Mouse (Mus musculus) limb, embryonic 15.5 days (tissue): ENCODE measurements around the gene Tmem259. TPM values are rescaled to one million over a fixed set of nuclear protein-coding genes. Genes with fewer than 3 reads are reported as not detected.
A peak's percentile ranks its signal among the peaks of the same experiment; 100 is the strongest.

Source experiments
- ATAC-seq: fragments of 200-750 bp; cut with Nextera tagmentation; 2 replicates; pipeline ENCODE4 v1.8.0; 2017; ENCODE audit warnings: low read depth, moderate TSS enrichment; ENCODE audit not compliant: insufficient number of reproducible peaks, low FRiP score, low TSS enrichment
- H3K27ac ChIP-seq: fragments of 300-500 bp; sonication (generic); 2 replicates; pipeline ENCODE4 v1.5.1; 2015; ENCODE audit warnings: moderate library complexity, mild to moderate bottlenecking, inconsistent platforms
- H3K27me3 ChIP-seq: fragments of 300-500 bp; sonication (generic); 2 replicates; pipeline ENCODE4 v1.6.1; 2015; ENCODE audit warnings: inconsistent platforms
- H3K36me3 ChIP-seq: fragments of 300-500 bp; sonication (generic); 2 replicates; pipeline ENCODE4 v1.6.1; 2015; ENCODE audit warnings: inconsistent platforms
- H3K4me1 ChIP-seq: fragments of 300-500 bp; sonication (generic); 2 replicates; pipeline ENCODE4 v1.6.1; 2015; ENCODE audit warnings: inconsistent platforms
- H3K4me2 ChIP-seq: fragments of 300-500 bp; sonication (generic); 2 replicates; pipeline ENCODE4 v1.6.1; 2015; ENCODE audit warnings: mild to moderate bottlenecking, inconsistent platforms
- H3K4me3 ChIP-seq: fragments of 300-500 bp; sonication (generic); 2 replicates; pipeline ENCODE4 v1.5.1; 2015; ENCODE audit warnings: mild to moderate bottlenecking, inconsistent platforms
- H3K9ac ChIP-seq: fragments of 300-500 bp; sonication (generic); 2 replicates; pipeline ENCODE4 v1.6.1; 2015; ENCODE audit warnings: inconsistent platforms
- H3K9me3 ChIP-seq: fragments of 300-500 bp; sonication (generic); 2 replicates; pipeline ENCODE4 v1.6.1; 2016; ENCODE audit warnings: inconsistent platforms
- WGBS: fragments of 180-500 bp; shearing (Covaris S2); methylation state at CpG from one replicate; pipeline ENCODE4 v1.1.7; 2015; 5-methylcytosine and 5-hydroxymethylcytosine counted together
- polyA plus RNA-seq: library from polyadenylated mRNA; unstranded; fragments of >200 nt; fragmentation: Nextera tagmentation; extraction: Ambion mirVana; gene quantifications from 2 replicates; pipeline ENCODE4 v1.2.1, GENCODE M21; 2015

Tmem259 gene
- polyA plus RNA-seq, 1 experiment from 2014 or later = 20.1 TPM

DNA sequence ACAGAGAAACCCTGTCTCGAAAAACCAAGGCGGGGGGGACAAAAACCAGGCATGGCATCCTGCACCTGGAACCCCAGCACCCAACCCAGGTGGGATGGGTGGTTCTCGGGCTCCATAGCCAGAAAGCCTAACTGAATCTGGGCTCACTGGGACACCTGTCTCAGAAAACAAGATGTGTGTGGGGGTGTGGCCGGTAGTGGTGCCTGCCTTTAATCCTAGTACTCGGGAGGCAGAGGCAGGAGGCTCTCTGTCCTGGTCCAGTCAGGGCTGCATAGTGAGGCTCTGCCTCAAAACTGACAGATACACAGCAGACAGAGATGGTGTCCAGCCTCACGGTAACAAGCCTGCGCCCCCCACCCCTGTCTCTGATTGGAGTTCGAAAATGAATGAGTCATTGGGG lies 38.7 kb upstream of the Tmem259 start:
- WGBS = 93% methylated on average over 8 of the region's 8 CpGs
- no peak overlapping the region for H3K27ac ChIP-seq

DNA sequence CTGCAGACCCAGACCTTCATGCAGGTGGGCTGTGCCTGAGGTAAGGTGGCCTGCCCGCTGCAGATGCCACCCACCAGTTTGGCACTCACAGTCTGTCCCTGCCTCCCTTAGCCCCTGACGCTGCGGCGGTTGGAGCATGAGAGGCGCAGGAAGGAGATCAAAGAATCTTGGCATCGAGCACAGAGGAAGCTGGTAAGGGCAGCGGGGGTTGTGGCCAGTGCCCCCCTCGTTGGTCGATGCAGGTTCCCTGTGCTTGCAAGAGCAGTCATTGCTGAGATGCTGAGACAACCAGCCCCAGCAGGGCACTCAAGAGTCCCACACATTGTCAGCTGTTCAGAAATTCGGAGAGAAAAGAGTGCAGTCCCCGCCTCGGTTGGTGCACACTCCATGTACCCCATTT lies 38.0 kb upstream of the Tmem259 start:
- Histone ChIP-seq H3K27me3 (no peaks in the 10 kb centered on the region; the same call in 1 of the 2 replicates), H3K36me3 (no peaks in the 10 kb centered on the region), H3K4me1 (peaks cover 29% of the 10 kb centered on the region), H3K9me3 (no peaks in the 10 kb centered on the region), H3K9ac (no peak overlapping the region), H3K4me2 (no peak overlapping the region), H3K27ac (no peak overlapping the region), H3K4me3 (no peak overlapping the region)
- no peak for ATAC-seq
- WGBS = 90% methylated on average over 12 of the region's 12 CpGs

More for the DNA sequence above, 38.7 kb upstream of the Tmem259 start:
- H3K9ac ChIP-seq = no peak overlapping the region
- H3K36me3 ChIP-seq = no peaks in the 10 kb centered on the region
- ATAC-seq = no peak
- H3K9me3 ChIP-seq = no peaks in the 10 kb centered on the region
- H3K27me3 ChIP-seq = no peaks in the 10 kb centered on the region; the same call in 1 of the 2 replicates
- peaks cover 29% of the 10 kb centered on the region for H3K4me1 ChIP-seq
- no peak overlapping the region for H3K4me3 ChIP-seq
- H3K4me2 ChIP-seq = no peak overlapping the region

DNA sequence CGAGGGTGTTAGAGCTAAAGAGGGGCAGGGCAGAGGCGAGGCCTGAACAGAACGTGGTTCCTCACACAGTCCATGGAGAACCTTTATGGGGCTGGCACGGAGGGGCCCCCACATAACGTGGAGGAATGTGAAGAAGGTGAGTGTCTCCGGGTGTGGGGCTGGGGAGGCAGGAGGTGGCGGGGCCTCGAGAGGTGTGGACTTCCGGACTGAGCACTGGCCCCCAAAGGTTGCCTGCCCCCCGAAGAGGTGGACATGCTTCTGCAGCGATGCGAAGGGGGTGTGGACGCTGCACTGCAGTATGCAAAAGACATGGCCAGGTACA lies 37.2 kb upstream of the Tmem259 start:
- no peak for ATAC-seq

DNA sequence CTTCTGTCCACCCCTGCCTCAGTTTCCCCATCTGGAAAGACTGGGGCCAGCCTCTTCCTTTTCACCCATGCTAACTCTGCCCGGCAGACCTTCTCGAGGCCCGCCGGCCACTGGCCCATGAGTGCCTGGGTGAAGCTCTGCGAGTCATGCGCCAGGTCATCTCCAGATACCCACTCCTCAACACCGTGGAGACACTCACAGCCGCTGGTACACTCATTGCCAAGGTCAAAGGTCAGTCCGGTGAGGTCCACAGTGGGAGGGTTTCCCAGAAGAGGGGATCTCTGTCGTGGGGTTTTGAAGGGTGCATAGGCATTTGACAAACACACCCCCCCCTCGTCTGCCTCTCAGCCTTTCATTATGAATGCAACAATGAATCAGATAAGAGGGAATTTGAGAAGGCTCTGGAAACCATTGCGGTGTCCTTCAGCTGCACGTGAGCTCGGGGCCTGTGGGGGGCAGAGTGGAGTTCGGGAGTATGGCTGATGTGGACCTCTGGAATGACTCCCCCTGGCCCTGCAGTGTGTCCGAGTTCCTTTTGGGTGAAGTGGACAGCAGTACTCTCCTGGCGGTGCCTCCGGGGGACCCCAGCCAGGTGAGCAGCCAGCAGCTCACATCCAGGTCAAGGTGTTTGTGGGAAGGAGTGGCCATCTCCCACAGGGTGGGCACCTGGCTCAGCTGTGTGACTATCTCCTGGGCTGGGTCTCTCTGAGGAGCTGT lies 36.6 kb upstream of the Tmem259 start:
- Histone ChIP-seq H3K4me3 (no peak overlapping the region), H3K4me2 (no peak overlapping the region), H3K9me3 (no peaks in the 10 kb centered on the region), H3K9ac (no peak overlapping the region), H3K27ac (no peak overlapping the region), H3K36me3 (no peaks in the 10 kb centered on the region), H3K27me3 (peaks cover 12% of the 10 kb centered on the region), H3K4me1 (peaks cover 29% of the 10 kb centered on the region)
- ATAC-seq = no peak
- 85% methylated on average over 18 of the region's 18 CpGs for WGBS

More for the DNA sequence above, 37.2 kb upstream of the Tmem259 start:
- no peak overlapping the region for H3K9ac ChIP-seq
- no peak overlapping the region for H3K4me2 ChIP-seq
- 87% methylated on average over 13 of the region's 13 CpGs for WGBS
- H3K27me3 ChIP-seq = peaks cover 7% of the 10 kb centered on the region
- no peak overlapping the region for H3K27ac ChIP-seq
- peaks cover 29% of the 10 kb centered on the region for H3K4me1 ChIP-seq
- H3K36me3 ChIP-seq = no peaks in the 10 kb centered on the region
- H3K9me3 ChIP-seq = no peaks in the 10 kb centered on the region
- no peak overlapping the region for H3K4me3 ChIP-seq

DNA sequence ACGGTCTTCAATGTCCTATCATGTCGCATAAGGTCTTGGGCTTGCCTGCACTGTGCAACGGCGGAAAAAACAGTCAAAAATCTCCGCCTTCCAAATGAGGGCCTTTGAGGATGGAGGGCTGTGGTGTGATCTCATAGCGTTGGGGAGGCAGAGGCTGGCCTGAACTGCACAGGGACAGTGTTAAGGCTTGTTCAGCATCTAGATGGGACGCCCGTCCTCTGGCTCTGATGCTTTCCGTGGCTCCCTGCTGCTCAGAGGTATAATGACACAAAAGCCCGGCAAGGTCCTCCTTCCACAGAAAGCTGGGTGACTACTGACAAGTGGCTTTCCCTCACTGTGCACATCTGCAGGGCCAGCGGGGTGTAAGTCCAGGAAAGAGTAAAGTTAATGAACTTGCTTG lies 36.1 kb upstream of the Tmem259 start:
- H3K9ac ChIP-seq = 0 out of 2 replicates have a peak overlapping the region, but pooled peaks have one; percentile 18
- peaks cover 29% of the 10 kb centered on the region for H3K4me1 ChIP-seq
- no peaks in the 10 kb centered on the region for H3K36me3 ChIP-seq
- H3K9me3 ChIP-seq = no peaks in the 10 kb centered on the region
- H3K27me3 ChIP-seq = peaks cover 17% of the 10 kb centered on the region
- H3K27ac ChIP-seq = no peak overlapping the region
- H3K4me2 ChIP-seq = peak overlapping the region; percentile 37
- 28% methylated on average over 11 of the region's 11 CpGs for WGBS
- no peak for ATAC-seq
- peak overlapping the region; percentile 21; the same call in 1 of the 2 replicates for H3K4me3 ChIP-seq

DNA sequence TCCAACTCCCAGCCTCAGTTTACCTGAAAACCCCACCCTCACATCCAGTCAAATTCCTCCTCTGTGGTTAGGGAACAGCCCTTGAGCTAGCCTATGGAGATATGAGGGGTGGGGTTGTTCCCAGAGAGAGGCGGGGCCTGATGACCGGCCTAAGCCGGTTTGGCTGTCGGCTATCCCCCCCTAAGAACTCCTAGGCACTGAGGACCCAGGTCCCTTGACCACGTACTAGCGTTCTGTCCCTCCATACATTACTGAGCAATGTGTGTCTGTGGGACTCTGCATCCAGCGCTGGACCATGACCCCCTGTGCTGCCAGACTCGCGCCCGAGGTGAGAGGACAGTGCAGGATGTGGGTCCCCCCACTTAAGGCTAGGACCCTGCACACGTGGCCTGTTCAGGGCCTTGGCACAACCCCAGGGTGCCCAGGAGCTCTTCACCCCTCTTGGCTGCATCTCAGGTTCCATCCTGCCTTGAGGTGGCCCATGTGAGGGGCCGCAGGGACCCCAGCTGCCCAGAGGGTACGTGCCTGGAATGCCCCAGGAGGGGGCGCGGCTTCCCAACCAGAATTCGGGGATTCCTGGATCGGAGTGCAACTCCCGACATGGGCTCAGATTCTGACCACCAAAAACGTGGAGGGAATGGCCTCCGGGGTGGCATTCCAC lies 35.5 kb upstream of the Tmem259 start:
- H3K4me1 ChIP-seq = peaks cover 30% of the 10 kb centered on the region
- H3K4me2 ChIP-seq = peak overlapping the region; percentile 37
- H3K36me3 ChIP-seq = no peaks in the 10 kb centered on the region
- peaks cover 23% of the 10 kb centered on the region for H3K27me3 ChIP-seq
- 0 out of 2 replicates have a peak overlapping the region, but pooled peaks have one; percentile 18 for H3K9ac ChIP-seq
- WGBS = 9% methylated on average over 20 of the region's 20 CpGs
- ATAC-seq = 0 out of 2 replicates have a peak, but pooled peaks have one; percentile 15
- H3K4me3 ChIP-seq = peak overlapping the region; percentile 21
- H3K9me3 ChIP-seq = no peaks in the 10 kb centered on the region
- no peak overlapping the region; the same call in 1 of the 2 replicates for H3K27ac ChIP-seq

DNA sequence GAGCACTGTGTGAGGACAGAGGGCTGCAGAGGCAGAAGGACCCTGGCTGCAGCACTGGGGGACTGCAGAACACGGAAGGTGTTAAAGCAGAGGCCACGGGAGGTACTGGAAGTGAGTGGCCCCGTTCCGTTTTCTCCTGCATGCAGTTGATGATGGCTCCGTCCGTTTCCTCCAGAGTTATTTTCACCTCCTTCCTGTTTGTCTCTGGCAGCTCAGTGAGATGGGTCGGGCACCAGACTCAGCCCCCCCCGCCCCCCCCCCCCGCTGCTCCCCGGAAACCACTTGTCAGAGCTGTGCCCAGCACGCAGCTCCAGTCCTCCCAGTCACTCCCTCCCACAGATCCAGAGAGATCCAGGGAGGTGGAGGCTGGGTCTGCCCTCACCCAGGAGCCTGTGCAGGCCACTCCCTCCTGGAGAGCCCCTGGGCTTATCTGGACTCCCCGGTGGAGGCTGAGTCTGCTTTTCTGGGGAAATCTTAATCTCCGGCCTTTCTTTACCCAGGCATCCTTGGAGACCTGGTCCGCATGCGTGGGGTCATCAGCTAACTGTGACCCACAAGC lies 34.7 kb upstream of the Tmem259 start:
- 7% methylated on average over 15 of the region's 15 CpGs for WGBS
- no peaks in the 10 kb centered on the region for H3K36me3 ChIP-seq
- H3K27ac ChIP-seq = no peak overlapping the region
- no peak overlapping the region for H3K4me2 ChIP-seq
- no peak overlapping the region for H3K4me3 ChIP-seq
- no peak overlapping the region for H3K9ac ChIP-seq
- H3K27me3 ChIP-seq = peaks cover 31% of the 10 kb centered on the region
- H3K4me1 ChIP-seq = peaks cover 30% of the 10 kb centered on the region
- ATAC-seq = no peak
- no peaks in the 10 kb centered on the region for H3K9me3 ChIP-seq

DNA sequence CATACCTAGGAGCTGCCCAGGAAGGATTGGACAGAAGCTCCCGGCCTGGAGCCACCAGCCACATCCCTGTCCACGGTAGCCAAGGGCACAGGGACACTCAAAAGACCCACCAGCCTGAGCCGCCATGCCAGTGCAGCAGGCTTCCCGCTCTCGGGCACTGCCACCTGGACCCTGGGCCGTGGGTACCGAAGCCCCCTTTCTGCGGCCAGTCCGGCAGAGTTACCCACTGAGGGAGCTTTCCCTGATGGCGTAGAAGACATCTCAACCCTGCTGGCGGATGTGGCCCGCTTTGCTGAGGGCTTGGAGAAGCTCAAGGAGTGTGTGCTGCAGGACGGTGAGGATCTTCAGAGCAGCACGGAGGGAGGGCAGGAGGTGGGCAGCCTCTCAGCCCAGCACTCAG lies 33.6 kb upstream of the Tmem259 start:
- Histone ChIP-seq H3K27ac (no peak overlapping the region), H3K36me3 (no peaks in the 10 kb centered on the region), H3K4me1 (peaks cover 34% of the 10 kb centered on the region), H3K9ac (no peak overlapping the region), H3K4me3 (no peak overlapping the region), H3K9me3 (no peaks in the 10 kb centered on the region), H3K4me2 (no peak overlapping the region), H3K27me3 (peaks cover 42% of the 10 kb centered on the region)
- WGBS = 82% methylated on average over 14 of the region's 14 CpGs
- ATAC-seq = no peak

DNA sequence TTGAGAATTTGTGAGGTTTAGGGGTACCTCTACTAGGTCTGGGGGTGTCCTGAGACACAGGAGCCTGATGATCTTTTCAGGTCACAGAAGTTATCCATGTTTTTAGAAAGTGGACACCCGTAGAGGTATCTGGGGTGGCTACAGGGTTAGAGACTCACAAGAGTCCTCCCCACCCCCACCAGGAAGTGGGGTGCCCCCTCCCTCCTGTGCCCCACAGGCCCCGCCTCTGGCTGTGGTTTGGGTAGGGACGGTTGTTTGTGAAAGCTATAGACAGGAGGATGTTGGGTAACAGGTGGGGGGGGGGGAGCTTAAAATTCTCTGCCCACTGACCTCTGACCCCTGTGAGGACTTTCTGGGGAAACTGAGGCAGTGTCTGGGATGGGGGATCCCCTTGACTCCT lies 33.2 kb upstream of the Tmem259 start:
- Histone ChIP-seq H3K4me1 (peaks cover 34% of the 10 kb centered on the region), H3K27ac (no peak overlapping the region), H3K36me3 (no peaks in the 10 kb centered on the region), H3K4me3 (no peak overlapping the region), H3K4me2 (no peak overlapping the region), H3K9me3 (no peaks in the 10 kb centered on the region), H3K27me3 (peaks cover 46% of the 10 kb centered on the region), H3K9ac (no peak overlapping the region)
- no peak for ATAC-seq
- 71% methylated on average over 3 of the region's 3 CpGs for WGBS

- H3K27me3 ChIP-seq = peaks cover 50% of the 10 kb centered on the region
These were observed 32.8 kb upstream of the Tmem259 start for GRCm38 (mm10) chr10:80016931-80017330.

DNA sequence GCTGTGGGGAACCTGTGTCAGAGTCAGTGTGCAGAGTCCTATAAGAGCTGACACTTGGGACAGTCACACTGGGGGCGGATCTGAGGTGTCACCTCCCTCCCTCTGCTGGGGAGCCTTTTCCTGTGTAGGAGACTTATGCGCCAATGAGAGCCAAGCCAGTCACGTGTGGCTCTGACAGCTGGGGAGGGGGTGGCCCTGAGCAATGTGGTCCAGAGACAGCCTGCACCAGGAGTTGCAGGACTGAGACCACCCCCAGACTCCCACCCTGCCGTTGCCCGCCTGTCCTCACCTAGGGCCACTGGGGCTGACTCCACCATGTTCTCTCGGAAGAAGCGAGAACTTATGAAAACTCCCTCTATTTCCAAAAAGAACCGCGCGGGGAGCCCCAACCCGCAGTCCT lies 32.4 kb upstream of the Tmem259 start, which contains the start of gene Arhgap45:
TSS of gene Arhgap45 (plus strand) at position 143 of the 400 bp plus-strand sequence.
- Histone ChIP-seq H3K27ac (no peak within 1 kb of the TSS), H3K27me3 (peaks cover 54% of the 10 kb centered on the region), H3K9me3 (no peaks in the 10 kb centered on the region), H3K4me3 (peak within 1 kb of the TSS; percentile 10; the same call in 1 of the 2 replicates), H3K9ac (no peak within 1 kb of the TSS), H3K36me3 (no peaks in the 10 kb centered on the region), H3K4me1 (peaks cover 34% of the 10 kb centered on the region), H3K4me2 (no peak within 1 kb of the TSS)
- ATAC-seq = no peak
- 60% methylated on average over 11 of the region's 11 CpGs for WGBS

More at GRCm38 (mm10) chr10:80016931-80017330, 32.8 kb upstream of the Tmem259 start:
- Histone ChIP-seq H3K9ac (no peak overlapping the region), H3K27ac (no peak overlapping the region), H3K36me3 (no peaks in the 10 kb centered on the region), H3K9me3 (no peaks in the 10 kb centered on the region), H3K4me1 (peaks cover 34% of the 10 kb centered on the region), H3K4me3 (peak overlapping the region; percentile 10; the same call in 1 of the 2 replicates), H3K4me2 (no peak overlapping the region)
- ATAC-seq = no peak
- WGBS = 81% methylated on average over 10 of the region's 10 CpGs

- Histone ChIP-seq H3K9ac (no peak overlapping the region), H3K4me2 (no peak overlapping the region), H3K36me3 (0 out of 2 replicates have a peak, but pooled peaks cover 5% of the 10 kb centered on the region), H3K27ac (no peak overlapping the region), H3K27me3 (peaks cover 54% of the 10 kb centered on the region), H3K9me3 (0 out of 2 replicates have a peak, but pooled peaks cover 4% of the 10 kb centered on the region), H3K4me1 (peaks cover 34% of the 10 kb centered on the region), H3K4me3 (no peak overlapping the region)
- 71% methylated on average over 10 of the region's 10 CpGs for WGBS
- ATAC-seq = no peak
These were observed 31.5 kb upstream of the Tmem259 start for GRCm38 (mm10) chr10:80015583-80015982.
